Mouse (Mus musculus) G1E (cell line): Measurements from ENCODE around the gene Arl8b.

Experiments used
- CTCF ChIP-seq: IDR thresholded peaks from 2 replicates; pipeline ENCODE4 v1.5.1; 2012; ENCODE audit warnings: low read depth, low read length, inconsistent platforms, mixed read lengths
- GATA1 ChIP-seq: IDR thresholded peaks from 2 replicates; pipeline ENCODE4 v1.6.1; 2012; ENCODE audit warnings: borderline replicate concordance, low read length, inconsistent platforms, mixed read lengths
- GATA2 ChIP-seq: IDR thresholded peaks from 2 replicates; pipeline ENCODE4 v1.6.1; 2012; ENCODE audit warnings: low read depth, low read length, inconsistent platforms, borderline replicate concordance
- POLR2AphosphoS5 ChIP-seq: IDR thresholded peaks from 2 replicates; pipeline ENCODE4 v1.6.1; 2012; ENCODE audit warnings: low read depth, low read length, inconsistent platforms; ENCODE audit not compliant: insufficient replicate concordance
- TAL1 ChIP-seq: conservative IDR thresholded peaks from 2 replicates; pipeline ENCODE4 v1.6.1; 2012; ENCODE audit warnings: low read depth, low read length, inconsistent platforms, mixed read lengths

DNA sequence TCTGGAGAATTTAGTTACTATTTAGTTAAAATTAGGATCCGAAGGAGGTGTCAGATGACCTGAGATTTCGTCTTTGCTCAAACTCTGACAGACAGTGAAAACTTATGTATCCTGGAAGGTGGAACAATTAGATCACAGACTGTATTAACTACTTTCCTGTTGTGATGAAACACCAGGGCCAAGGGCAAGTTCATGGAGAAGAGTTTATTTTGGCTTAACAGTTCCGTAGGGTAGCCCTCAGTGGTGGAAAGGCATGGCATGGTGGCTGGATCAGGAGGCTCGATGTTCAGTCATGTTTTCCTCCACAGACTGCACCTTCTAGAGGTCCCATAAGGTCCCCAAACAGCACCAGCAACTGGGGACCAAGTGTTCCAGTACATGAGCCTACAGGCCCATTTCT lies 54.2 kb downstream of the Arl8b start:
- TF ChIP-seq CTCF: no peak
- TF ChIP-seq TAL1: no peak
- no peak for TF ChIP-seq GATA1
- no peak for TF ChIP-seq POLR2AphosphoS5
- TF ChIP-seq GATA2: no peak
